Mouse (Mus musculus): ENCODE measurements around the gene Pgd.

GRCm38 (mm10) chr4:149166215-149166946 is at the start of gene Pgd:
- no peak for TF ChIP-seq CTCF (IDR thresholded peaks at IDR 0.05; ENCODE audit: borderline replicate concordance, extremely low read depth, insufficient read depth, insufficient read length)
- peak; percentile 35; the same call in 1 of the 2 replicates for TF ChIP-seq POLR2A (IDR thresholded peaks at IDR 0.05; ENCODE audit: borderline replicate concordance, extremely low read depth, insufficient read depth, insufficient read length, poor library complexity, severe bottlenecking)

Data from brain, embryonic 14.5 days (tissue).